Mouse (Mus musculus) brain, adult 2 months (tissue): ENCODE measurements around the gene Camkmt.
A peak's percentile ranks its signal among the peaks of the same experiment; 100 is the strongest.

Source experiments
- DNase-seq: peaks from one replicate; pipeline ENCODE4 v3.0.0; 2011; ENCODE audit warnings: low read depth, low spot score

Camkmt gene

DNA sequence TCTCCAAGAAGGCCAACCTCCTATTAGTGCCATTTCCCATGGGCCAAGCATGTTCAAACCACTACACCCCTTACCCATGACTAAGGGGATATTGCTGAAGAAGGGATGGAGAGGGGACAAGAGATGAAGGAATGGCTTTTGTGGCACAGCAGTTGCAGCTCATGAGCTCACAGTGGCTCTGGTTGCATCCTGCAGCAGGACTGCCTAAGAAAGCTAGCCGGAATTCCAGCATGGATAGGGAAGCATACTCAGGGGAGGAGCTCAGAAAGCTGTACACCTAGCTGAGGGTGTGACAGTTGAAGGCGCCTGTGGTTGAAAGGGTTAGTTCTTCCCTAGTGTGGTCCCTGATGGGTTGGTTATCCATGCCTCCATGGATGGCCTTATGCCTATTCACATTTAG lies 78.4 kb downstream of the Camkmt start:
- no peak for DNase-seq

DNA sequence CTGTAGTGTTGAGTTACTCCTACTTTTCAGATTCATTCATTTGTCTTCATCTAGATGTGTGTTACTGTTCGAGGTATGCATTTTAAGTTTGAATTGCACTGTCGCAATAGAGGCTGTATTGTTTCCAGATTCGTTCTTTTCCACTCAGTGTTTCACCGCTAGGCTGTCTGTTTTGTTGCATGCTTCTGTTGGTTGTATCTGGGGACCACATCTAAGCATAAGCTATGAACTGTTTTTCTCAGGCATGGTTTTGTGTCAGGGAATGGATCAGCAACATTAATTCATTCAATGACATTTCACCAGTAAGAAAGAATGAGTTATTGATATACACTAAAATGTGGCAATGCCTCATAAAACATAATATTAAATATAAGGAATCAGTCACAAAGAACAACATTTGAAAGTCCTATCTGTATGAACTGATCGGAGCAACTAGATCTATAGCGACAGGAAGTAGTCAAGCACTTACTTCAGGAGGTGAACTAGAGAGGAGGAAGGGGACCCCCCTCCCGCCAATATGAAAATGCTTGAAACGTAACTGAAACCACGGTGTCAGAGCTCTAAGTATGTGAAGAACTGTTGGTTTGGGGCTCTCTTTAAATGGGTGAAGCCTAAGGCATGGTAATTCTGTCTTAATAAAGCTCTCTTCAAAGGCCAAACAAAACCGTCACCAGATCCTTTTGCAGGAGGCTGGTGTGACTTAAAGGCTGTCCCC lies 80.3 kb downstream of the Camkmt start:
- no peak for DNase-seq

DNA sequence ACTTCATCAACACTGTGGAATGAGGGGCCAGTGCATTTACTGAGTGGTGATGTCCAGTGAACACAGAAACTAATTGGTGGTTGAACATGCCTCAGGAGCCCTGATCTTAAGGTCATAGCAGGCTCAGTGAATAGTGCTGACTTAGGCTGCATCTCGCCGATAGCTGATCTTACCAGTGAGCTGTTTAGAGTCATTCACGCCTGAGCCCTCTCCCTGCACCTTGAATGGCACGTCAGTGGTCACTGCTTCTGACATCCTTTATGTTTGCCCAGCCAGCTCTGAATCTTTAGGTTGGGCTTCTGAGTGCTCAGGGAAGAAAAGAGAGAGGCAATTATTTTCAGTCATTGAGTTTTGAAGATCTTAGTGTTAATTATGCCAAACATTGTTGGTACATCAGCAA lies 81.6 kb downstream of the Camkmt start:
- no peak for DNase-seq

DNA sequence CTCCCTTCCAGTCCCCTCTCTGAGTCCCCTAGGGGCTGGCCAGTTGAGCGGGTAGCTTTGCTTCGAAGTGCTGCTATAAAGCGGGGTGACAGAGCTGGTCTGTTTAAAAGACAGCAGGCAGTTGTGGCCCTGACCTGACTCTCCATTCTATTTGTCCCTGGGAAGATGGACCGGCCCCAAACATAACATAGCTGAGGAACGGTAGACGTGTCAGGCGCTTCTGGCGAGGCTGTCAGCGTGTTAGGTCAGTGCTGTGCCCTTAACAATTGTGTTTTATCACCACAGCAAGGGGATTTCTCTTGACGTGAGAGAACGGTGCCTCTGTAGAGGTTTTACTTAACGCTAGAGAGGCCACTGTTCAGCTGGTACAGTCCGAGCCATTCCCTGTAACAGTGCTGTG lies 86.9 kb downstream of the Camkmt start:
- no peak for DNase-seq

DNA sequence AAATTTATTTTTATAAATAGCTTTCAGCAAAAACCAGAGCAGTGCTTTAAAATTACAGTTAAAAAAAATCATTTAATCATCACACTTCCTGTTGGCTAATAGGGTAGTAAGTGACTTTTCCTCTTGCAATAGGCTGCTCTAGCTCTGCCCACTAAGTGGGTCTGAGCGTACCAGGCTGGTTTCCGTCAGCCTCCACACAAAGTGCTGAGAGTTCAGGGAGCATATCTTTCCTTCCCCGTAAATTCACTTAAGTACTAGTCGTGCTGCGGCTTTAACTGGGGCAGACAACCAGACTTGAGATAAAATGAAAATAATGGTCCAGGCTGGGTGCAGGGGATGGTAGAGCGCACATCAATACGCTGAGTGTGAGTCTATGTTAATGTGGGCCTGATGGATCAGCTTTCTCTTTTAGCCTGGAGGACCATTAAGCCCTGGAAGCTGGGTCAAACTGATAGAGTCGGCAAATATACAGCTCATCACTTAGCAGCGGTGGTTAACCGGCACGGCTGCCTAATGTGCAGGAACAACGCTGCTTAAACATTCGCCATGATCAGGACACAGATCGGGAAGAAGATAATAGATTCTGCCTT lies 90.2 kb downstream of the Camkmt start:
- DNase-seq = peak; percentile 24

DNA sequence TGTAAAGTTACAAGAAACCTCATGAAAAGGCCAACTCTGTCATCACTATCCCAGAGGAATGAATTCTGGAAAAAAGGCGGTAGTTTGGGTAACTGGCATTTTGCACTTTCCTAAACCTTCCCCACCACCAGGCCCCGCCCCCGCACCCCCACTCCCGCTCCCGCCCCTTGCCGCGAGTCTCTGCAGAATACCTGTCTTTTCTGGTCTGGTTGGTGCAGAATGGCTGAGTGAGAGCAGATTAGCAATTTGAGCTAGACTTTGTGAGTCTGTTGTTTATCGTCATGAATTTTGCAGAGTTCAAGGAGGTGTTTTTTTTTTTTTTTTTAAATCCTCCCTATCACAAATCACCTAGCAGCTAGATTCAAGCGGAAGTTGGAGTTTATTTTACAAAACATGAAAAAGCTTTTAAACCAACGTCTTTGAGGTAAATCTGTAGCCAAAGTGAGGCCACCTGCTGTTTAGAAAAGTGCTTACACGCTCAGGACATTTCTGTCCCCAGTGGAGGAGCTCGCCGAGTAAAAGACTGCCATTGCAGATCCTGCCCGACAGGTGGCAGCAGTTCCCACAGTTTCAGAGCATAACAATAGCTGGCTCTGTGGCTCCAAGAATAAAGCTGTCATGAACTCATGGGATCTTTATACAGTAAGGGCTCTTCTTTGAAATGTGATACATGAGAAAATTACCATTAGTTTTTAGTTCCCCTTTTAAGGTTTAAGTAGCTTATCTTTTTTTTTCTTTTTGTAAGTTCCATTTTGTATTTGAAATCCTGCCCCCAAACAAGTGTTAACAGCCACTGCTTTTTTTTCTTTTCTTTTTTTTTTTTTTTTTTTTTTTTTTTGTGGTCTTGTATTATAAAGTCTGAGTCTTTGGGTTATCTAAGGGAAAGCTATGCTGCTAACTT lies 99.1 kb downstream of the Camkmt start:
- peak; percentile 93 for DNase-seq

DNA sequence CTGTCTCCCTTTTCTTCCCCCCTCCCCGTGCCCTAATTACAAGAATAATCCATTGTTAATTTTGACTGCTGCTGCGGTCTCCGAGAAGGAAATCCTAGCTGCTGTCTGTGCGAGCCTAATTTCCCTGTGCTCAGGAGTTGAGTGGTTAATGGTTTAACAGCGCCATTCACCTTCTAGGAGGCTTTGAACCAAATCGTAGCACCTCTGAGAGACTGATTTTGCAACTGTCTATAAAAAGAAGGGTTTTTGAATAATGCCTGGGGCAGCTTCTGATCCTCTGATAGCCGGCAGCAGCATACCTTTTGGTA lies 99.7 kb downstream of the Camkmt start:
- peak; percentile 13 for DNase-seq

DNA sequence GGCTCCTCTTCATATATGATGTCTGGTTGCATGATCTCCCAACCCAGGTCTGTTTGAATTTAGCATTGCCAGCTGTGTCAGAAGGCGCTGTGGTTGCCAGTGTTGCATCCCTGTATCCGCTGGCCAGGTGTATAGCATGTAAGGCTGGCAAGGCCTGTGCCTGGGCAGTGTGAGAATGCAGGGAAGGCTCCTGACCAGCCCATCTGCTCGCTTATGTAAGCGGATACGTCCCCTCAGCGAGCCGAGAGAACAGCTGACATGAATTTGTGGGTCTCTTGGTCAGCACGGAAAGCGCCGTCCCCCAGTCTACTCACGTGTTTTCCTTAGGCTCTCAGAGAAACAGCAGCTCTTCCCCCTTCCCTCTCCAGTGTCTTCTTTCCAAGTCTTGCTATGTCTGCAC lies 102.9 kb downstream of the Camkmt start:
- no peak for DNase-seq

DNA sequence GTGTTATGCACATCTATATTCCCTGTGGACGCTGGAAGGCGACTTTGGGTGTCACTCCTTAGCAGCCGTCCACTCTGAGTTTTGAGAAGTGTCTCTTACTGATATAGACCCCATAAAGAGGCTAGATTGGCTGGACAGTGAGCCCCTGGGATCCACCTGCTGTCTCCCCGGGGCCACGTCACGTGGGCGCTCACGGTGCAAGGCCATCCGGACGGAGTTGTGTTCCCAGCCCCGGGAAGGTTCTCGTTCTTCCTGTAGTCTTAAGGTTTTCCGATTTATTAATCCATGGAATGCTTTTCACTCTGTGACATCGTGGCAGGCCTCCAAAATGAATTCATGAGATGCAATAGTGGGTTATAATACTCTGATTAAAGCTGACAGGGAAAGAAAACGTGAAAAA lies 108.4 kb downstream of the Camkmt start:
- DNase-seq = no peak

DNA sequence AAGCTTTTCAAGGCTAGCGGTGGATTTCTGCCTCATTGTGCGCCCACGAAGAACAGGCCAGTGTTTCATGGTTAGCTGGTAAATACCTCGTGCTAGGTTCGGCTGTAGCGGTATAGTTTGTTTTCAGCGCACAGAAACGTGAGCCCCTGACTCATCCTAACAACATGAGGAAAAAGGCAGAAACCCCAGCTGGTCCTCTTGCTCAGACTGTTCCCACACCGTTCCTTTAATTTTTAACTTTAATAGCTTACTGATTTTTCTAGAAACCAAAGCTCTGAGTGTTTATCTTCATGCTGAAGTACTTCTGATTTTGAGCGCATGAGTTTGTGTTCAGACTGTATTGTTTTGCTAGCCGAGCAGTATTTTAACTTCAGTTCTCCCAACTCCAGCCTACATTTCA lies 109.0 kb downstream of the Camkmt start:
- DNase-seq = no peak

DNA sequence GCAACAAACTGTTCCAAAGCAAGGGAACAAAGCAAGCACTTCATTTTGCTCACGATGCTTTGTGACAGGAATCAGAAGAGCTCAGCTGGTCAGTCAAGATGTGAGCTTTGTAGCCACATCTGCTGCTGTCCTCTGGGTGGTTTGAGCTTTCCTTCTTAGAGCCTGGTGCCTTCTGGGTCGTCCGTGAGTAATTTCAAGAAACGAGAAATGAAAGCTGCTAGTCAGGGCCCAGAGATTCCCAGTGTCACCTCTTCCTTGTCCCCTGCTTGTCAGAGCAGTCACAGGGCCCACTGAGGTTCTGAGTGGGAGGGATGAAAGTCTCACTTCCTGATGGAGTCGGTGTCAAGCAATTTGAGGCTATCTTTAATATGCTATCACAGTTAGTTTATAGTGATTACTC lies 127.7 kb downstream of the Camkmt start:
- no peak for DNase-seq

DNA sequence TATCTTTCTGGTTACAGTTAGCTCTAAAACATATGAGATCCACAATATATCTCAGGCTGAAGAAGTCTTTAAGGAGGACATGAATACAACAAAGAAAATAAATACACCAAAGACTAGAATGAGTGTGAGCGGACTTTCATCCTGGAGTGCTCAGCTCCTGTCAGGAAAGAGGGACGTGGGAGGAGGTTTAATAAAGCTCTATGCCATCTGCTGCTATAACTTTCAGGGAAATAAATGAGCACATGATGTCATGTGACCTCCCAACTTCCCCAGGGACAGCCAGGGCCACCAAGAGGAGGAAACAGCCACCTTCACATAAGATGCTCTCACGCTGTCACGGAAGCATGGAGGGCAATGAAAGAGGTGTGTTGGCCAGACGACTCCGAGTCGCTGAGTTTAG lies 151.8 kb downstream of the Camkmt start:
- DNase-seq = peak; percentile 67

DNA sequence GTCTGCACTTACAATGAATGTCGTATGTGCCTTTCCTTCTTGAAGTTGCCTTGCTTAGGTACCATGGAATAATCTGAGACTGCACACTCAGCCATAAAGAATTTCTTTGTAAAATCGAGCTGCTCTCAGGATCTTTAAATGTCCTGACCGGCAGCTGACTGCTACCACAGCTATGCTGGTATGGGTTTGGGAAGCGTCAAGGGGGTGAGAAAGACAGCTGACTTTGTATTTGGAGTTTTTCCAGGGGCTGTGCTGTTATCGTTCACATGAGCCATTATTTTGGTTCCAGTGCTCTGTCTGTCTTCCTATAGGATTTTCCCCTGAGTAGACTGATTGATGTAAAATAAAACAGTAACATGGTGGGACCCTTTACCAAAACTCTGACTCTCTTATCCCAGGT lies 158.6 kb downstream of the Camkmt start:
- DNase-seq = no peak

DNA sequence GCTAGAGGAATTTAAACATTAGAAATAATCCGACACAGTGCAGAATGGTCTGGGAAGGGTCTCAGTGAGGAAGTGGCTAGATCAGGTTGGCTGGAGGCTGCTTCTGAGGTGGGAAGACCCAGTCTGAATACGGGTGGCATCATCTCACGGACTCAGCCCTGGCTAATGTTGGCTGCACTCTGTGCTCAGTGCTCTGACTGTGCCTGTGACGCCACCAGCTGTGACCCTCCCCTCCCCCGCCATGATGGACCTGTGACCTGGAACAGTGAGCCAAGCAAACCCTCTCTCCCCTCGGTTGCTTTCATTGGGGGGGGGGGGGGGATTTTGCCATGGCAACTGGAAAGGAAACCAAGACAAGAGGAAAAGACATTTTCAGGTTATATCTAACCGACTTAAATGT lies 159.4 kb downstream of the Camkmt start:
- no peak for DNase-seq

DNA sequence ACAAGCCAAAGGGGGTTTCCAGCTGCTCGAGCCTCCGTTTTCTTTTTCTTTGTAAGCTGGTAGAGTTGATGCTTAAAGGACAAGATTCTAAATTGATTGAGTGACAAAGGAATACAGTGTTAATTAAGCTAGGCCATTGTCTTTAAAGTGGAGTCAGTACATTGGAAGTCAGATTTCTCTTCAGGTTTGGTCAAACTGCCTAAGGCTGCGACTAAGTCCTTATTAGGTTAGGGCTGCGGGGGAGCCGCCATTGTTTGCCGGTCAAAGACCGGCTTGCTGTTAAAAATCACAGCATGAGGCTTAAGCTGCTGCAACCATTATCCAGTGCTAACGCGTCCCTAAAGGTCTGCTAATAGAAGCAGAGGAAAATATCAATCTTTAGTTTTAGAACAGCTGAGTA lies 166.6 kb downstream of the Camkmt start:
- no peak for DNase-seq

DNA sequence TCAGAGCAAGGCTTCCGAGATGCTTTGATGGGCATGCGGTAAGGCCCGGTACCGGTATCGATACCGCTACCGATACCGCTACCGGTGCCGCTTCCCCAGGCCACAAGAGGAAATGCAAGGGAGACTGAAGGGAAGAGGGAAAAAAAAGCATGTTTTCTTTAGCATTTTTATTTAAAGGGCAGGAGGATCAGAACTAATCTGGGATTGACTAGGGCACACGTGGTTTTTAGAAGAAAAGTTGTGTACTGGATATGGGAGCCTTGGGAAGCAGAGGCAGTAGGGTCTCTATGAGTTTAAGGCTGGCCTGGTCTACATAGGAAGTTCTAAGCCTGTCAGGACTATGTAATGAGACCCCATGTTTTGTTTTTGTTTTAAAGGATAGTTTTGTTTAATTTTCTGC lies 167.0 kb downstream of the Camkmt start:
- DNase-seq = no peak

DNA sequence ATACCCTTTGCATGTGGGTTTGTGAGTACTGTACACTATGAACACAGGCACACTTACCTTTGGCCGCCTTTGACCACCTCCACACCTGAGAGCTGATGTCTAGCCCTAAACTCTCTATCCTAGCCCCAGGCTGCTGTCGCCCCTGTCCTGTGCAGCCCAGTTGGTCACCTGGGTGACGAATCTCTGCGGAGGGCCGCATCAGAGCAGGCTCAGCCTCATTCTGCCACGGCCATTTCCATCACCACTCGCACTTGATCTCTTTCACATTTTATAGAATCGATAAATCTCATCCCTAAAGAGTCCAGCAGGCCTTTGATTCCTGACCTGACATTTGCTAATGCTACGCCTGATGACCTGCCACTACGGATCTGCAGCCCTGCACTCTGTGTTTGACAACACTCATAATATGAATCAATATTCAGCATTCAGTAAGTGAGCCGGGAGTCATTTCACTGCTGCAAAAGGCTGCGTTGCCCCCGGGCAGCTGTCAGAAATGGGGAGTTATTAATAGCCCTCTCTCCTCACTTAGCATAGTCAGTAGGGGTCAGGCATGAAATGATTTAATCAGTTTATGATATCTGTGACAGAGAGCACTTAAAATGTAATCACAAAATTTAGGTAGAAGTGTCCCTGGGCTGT lies 168.5 kb downstream of the Camkmt start:
- no peak for DNase-seq

DNA sequence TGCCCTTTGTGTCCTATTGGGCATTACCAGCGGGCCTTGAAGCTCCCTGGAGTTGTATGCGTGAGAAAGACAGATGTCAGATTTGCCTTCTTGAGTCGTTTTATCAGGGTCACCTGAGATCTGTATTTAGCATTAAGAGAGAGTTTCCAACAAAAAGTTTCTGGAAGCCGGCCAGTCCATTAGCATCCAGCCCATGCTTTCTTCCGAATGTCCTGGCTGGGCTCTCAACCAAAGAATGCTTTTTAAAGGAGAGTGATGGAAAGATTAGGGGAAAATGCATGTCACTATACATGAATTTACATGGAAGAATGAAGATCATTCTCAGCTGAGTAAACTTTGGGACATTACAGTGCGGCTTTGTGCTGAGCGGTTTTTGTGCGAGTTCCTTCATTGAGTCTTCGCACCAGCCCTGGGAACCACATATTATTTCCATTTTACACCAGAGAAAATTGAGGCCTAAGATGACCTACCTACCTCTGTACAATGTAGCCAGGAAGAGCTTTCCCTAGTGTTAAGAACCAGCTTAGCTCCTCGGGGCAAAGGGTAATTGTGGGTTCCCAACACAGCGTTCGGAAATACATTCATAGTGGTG lies 176.6 kb downstream of the Camkmt start:
- no peak for DNase-seq

DNA sequence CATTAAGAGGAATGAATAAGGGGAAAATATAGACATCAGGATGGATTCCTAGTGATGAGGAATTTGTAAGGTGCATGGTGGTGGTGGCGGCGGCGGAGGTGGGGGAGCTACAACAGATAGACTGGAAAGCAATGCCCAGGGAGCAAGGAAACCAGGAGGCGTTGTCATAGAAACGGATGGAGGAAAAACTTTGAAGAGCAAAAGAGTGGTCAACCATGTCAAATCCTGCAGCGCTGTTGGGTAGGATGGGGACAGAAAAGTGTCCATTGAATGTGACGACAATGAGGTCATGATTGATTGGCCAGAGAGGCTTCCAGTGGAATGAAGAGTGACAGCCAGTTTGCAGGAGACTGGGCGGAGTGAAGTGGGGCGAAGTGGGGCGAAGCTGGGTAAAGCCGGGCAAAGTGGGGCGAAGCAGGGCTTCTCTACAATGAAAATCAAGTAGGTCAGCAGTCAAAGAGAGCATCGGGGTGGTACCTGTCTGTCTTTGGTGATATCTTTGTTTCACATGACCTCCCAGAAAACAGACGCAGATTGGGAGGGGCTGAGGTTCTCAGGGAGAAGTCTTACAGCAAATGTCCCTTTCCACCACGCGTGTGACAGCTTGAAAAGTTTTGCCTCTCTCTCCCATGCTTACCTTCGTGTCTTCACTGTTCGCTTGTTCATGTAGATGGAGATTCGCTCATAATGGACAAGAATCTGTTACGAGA lies 181.3 kb downstream of the Camkmt start:
- DNase-seq = peak; percentile 20

DNA sequence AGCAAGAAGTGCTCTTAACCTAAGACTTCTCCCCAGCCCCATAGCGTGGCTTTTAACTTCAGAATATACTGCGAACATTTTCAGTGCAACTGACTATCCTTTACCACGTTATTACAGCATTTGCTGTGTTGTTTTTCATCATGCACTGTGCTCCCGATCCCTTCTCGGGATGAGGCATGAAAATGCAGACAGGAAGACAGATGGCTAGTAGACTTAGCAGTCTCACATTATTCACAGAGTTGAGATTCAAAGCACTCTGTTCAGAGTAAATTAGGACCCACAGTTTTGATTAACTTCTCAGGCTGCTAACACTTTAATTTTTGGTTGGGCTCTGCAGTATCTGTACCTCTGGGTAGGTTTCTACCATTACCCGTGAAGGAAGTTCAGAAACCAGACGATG lies 189.4 kb downstream of the Camkmt start:
- peak; percentile 35 for DNase-seq

DNA sequence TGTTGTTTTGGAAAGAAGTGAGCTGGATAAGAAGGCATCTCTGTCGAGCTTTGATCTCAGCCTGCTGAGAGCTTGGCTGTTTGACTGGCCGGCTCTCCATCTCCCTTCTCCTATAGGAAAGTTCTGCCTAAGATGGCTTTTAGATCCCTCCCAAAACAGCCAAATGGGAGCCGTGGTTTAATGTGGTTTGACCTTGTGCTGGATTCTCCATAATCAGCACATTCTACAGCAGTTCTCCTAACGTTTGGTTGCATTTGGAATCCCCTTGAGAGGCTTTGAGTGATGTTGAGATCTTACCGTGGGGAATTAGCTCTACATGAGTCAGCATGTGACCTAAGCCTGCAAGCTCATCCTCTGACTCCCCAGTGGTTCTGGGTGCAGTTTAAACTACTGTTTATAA lies 192.1 kb downstream of the Camkmt start:
- no peak for DNase-seq
